Mouse (Mus musculus) liver, adult 2 months (tissue): ENCODE results near the gene Mon1b.

Experiments used
- CTCF ChIP-seq: fragments of 200-500 bp; IDR thresholded peaks from 2 replicates; pipeline ENCODE4 v1.5.1; 2011; ENCODE audit warnings: low read depth, low read length, control low read depth
- POLR2A ChIP-seq: fragments of 200-500 bp; IDR thresholded peaks from 2 replicates; pipeline ENCODE4 v1.6.1; 2011; ENCODE audit warnings: low read length, control low read depth; ENCODE audit not compliant: insufficient read depth; ENCODE audit errors: extremely low read depth

- TF ChIP-seq POLR2A (no peak), CTCF (no peak)
These were observed 39.9 kb downstream of the Mon1b start for GRCm38 (mm10) chr8:113675281-113675680.
